Mouse (Mus musculus) liver, adult 2 months (tissue): ENCODE results near the gene Hsd17b7.

Experiments used
- CTCF ChIP-seq: fragments of 200-500 bp; IDR thresholded peaks from 2 replicates; pipeline ENCODE4 v1.5.1; 2011; ENCODE audit warnings: low read depth, low read length, control low read depth
- POLR2A ChIP-seq: fragments of 200-500 bp; IDR thresholded peaks from 2 replicates; pipeline ENCODE4 v1.6.1; 2011; ENCODE audit warnings: low read length, control low read depth; ENCODE audit not compliant: insufficient read depth; ENCODE audit errors: extremely low read depth

DNA sequence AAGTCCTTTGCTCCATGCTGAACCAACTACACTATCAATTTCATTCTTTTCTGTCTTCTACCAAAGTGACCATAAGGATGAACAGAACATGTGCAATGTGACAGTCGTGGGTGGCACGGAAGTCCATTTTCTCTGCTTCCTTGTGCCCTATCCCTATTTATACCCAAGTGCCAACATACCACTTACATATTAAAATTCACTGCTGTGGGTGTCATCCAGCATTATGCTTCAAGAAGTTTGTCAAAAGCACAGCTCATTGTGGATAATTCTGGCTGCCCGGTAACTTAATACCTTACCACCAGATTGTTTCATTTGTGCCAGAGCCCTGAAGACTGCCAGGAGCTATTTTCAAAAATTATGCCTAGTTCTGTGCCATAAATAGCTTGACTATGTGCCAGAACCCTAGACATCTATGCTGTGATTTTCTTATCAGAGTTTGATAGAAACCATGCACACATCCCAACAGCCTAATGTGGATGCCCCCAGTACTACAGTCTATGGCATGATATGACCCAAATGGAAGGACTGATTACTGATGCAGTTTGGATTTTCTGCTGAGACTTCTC lies 68.2 kb downstream of the Hsd17b7 start:
- TF ChIP-seq POLR2A (no peak), CTCF (no peak)
